Mouse (Mus musculus) stomach, postnatal 0 days (tissue): Measurements from ENCODE around the gene Mgmt.

Source experiments
- CTCF ChIP-seq: IDR thresholded peaks from 2 replicates; pipeline ENCODE4 v1.5.1; 2016; ENCODE audit warnings: antibody characterized with exemption, low read depth, mild to moderate bottlenecking, moderate library complexity
- EP300 ChIP-seq: optimal IDR thresholded peaks from 2 replicates; pipeline ENCODE3; 2016; ENCODE audit warnings: antibody characterized with exemption

DNA sequence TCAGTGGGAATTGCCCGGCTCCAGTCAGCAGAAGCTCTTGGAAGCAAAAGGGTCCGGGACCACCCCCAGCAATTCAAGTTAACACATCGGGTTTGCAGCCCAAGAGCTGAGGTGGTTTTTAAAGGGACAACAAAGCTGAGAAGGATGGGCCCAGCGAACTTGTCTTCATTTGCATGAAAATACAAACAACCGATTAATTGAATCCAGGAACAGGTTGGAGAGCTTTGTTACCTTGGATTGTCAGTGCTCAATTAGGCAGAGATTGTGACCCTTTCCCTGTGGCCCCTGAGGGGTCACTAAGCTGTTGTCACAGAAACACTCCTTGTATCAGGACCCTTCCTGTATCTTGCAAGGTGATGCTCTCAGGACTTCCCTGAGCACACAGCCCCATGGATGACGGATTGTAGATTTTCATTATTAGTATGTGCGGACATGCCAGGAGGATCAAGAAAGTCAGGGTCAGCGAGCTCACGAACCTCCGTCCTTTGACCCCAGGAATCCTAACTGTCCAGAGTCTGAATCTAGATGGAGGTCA lies 48.3 kb upstream of the Mgmt start:
- no peak for TF ChIP-seq CTCF
- no peak for TF ChIP-seq EP300
